Mouse (Mus musculus) limb, embryonic 10.5 days (tissue): ENCODE data around the gene Mbd3l2. TPM values are rescaled to one million over a fixed set of nuclear protein-coding genes. Genes with fewer than 3 reads are reported as not detected.
"Not testable (repeated sequence)": the region's sequence is repeated elsewhere in the genome, so short reads cannot be mapped to it uniquely, and the experiment has no call there.

Source experiments
- DNase-seq: peaks from one replicate; pipeline ENCODE4 v3.0.0-alpha.2; 2017; ENCODE audit warnings: low spot score
- H3K27ac ChIP-seq: fragments of 300-500 bp; sonication (generic); 2 replicates; pipeline ENCODE4 v1.5.1; 2016; ENCODE audit warnings: mild to moderate bottlenecking
- H3K27me3 ChIP-seq: fragments of 300-500 bp; sonication (generic); 2 replicates; pipeline ENCODE4 v1.6.1; 2016; ENCODE audit warnings: low read depth, mild to moderate bottlenecking; ENCODE audit not compliant: poor library complexity, severe bottlenecking
- H3K36me3 ChIP-seq: fragments of 300-500 bp; sonication (generic); 2 replicates; pipeline ENCODE4 v1.6.1; 2016; ENCODE audit warnings: mild to moderate bottlenecking, moderate library complexity
- H3K4me1 ChIP-seq: fragments of 300-500 bp; sonication (generic); 2 replicates; pipeline ENCODE4 v1.6.1; 2016
- H3K4me3 ChIP-seq: fragments of 300-500 bp; sonication (generic); 2 replicates; pipeline ENCODE4 v1.5.1; 2016; ENCODE audit warnings: mild to moderate bottlenecking, moderate library complexity
- H3K9me3 ChIP-seq: fragments of 300-500 bp; sonication (generic); replicated peaks from 2 replicates; pipeline ENCODE4 v1.6.1; 2016; ENCODE audit warnings: mild to moderate bottlenecking
- WGBS: fragments of 180-500 bp; shearing (Covaris S2); methylation state at CpG from one replicate; pipeline ENCODE4 v1.1.7; 2016; 5-methylcytosine and 5-hydroxymethylcytosine counted together
- polyA plus RNA-seq: library from polyadenylated mRNA; unstranded; fragments of >200 nt; fragmentation: Nextera tagmentation; extraction: Ambion mirVana; gene quantifications from 2 replicates; pipeline ENCODE4 v1.2.1, GENCODE M21; 2016

The Mbd3l2 gene
- polyA plus RNA-seq: not detected in 2 replicates

- H3K27ac ChIP-seq: no peak within 1 kb of the TSS
- no peaks in the 10 kb centered on the region for H3K9me3 ChIP-seq
- no peaks in the 10 kb centered on the region for H3K36me3 ChIP-seq
- H3K4me1 ChIP-seq: no peaks in the 10 kb centered on the region
- no peak within 1 kb of the TSS for H3K4me3 ChIP-seq
- no peaks in the 10 kb centered on the region for H3K27me3 ChIP-seq
- DNase-seq: no peak
These were observed at the start of gene Mbd3l2 for GRCm38 (mm10) chr9:18430354-18430753. Gene Mbd3l2 (plus strand): TSS chr9:18430654.

GRCm38 (mm10) chr9:18385782-18386181, 44.7 kb upstream of the Mbd3l2 start:
- Histone ChIP-seq H3K36me3 (no peaks in the 10 kb centered on the region), H3K27ac (no peak overlapping the region), H3K4me1 (no peaks in the 10 kb centered on the region), H3K4me3 (no peak overlapping the region), H3K9me3 (no peaks in the 10 kb centered on the region), H3K27me3 (no peaks in the 10 kb centered on the region)
- DNase-seq: peak; percentile 29
- WGBS: 27% methylated on average over 6 of the region's 6 CpGs

GRCm38 (mm10) chr9:18399629-18400028, 30.8 kb upstream of the Mbd3l2 start:
- no peaks in the 10 kb centered on the region for H3K9me3 ChIP-seq
- no peaks in the 10 kb centered on the region for H3K27me3 ChIP-seq
- no peaks in the 10 kb centered on the region for H3K36me3 ChIP-seq
- H3K4me3 ChIP-seq: no peak overlapping the region
- no peak for DNase-seq
- no peaks in the 10 kb centered on the region for H3K4me1 ChIP-seq
- H3K27ac ChIP-seq: no peak overlapping the region
- 88% methylated on average over 1 of the region's 1 CpGs for WGBS

- not testable (repeated sequence) for H3K4me3 ChIP-seq, H3K27ac ChIP-seq, DNase-seq, H3K27me3 ChIP-seq, H3K4me1 ChIP-seq, H3K36me3 ChIP-seq, H3K9me3 ChIP-seq
- 85% methylated on average over 2 of the region's 2 CpGs for WGBS
These were observed 27.6 kb upstream of the Mbd3l2 start, which contains the start of gene Naalad2 for GRCm38 (mm10) chr9:18402895-18403294. Gene Naalad2 (minus strand): TSS chr9:18402995.

GRCm38 (mm10) chr9:18404118-18404517, 26.3 kb upstream of the Mbd3l2 start, which contains the start of gene Ubtfl1:
Gene Ubtfl1 (plus strand): TSS chr9:18404418.
- 90% methylated on average over 1 of the region's 1 CpGs for WGBS
- Histone ChIP-seq H3K36me3 (no peaks in the 10 kb centered on the region), H3K27me3 (no peaks in the 10 kb centered on the region), H3K4me3 (no peak within 1 kb of the TSS), H3K27ac (no peak within 1 kb of the TSS), H3K4me1 (no peaks in the 10 kb centered on the region), H3K9me3 (no peaks in the 10 kb centered on the region)
- no peak for DNase-seq

- H3K36me3 ChIP-seq, H3K9me3 ChIP-seq, H3K4me3 ChIP-seq, H3K27ac ChIP-seq, H3K27me3 ChIP-seq, H3K4me1 ChIP-seq, DNase-seq: not testable (repeated sequence)
- 94% methylated on average over 4 of the region's 4 CpGs for WGBS
These were observed 18.1 kb upstream of the Mbd3l2 start for GRCm38 (mm10) chr9:18412371-18412770.

- DNase-seq: no peak
- 89% methylated on average over 10 of the region's 10 CpGs for WGBS
- Histone ChIP-seq H3K27ac (no peak overlapping the region), H3K4me3 (no peak overlapping the region), H3K36me3 (no peaks in the 10 kb centered on the region), H3K9me3 (no peaks in the 10 kb centered on the region), H3K27me3 (no peaks in the 10 kb centered on the region), H3K4me1 (no peaks in the 10 kb centered on the region)
These were observed 1.2 kb downstream of the Mbd3l2 start for GRCm38 (mm10) chr9:18431687-18432086.

GRCm38 (mm10) chr9:18456520-18456919, 26.1 kb downstream of the Mbd3l2 start:
- H3K36me3 ChIP-seq: peaks cover 57% of the 10 kb centered on the region
- no peak overlapping the region for H3K4me3 ChIP-seq
- WGBS: 91% methylated on average over 4 of the region's 4 CpGs
- H3K27ac ChIP-seq: no peak overlapping the region
- no peak for DNase-seq
- no peaks in the 10 kb centered on the region for H3K4me1 ChIP-seq
- H3K27me3 ChIP-seq: no peaks in the 10 kb centered on the region
- H3K9me3 ChIP-seq: no peaks in the 10 kb centered on the region

- Histone ChIP-seq H3K27ac (no peak overlapping the region), H3K27me3 (no peaks in the 10 kb centered on the region), H3K4me3 (no peak overlapping the region), H3K9me3 (no peaks in the 10 kb centered on the region), H3K36me3 (peaks cover 34% of the 10 kb centered on the region), H3K4me1 (no peaks in the 10 kb centered on the region)
- 77% methylated on average over 3 of the region's 3 CpGs for WGBS
- no peak for DNase-seq
These were observed 36.9 kb downstream of the Mbd3l2 start for GRCm38 (mm10) chr9:18467350-18467749.

- no peak overlapping the region for H3K4me3 ChIP-seq
These were observed 37.6 kb downstream of the Mbd3l2 start for GRCm38 (mm10) chr9:18468005-18468404.

GRCm38 (mm10) chr9:18473324-18474128, 43.1 kb downstream of the Mbd3l2 start:
- Histone ChIP-seq H3K9me3 (no peaks in the 10 kb centered on the region), H3K4me1 (peaks cover 5% of the 10 kb centered on the region; the same call in 1 of the 2 replicates), H3K4me3 (peak overlapping the region; percentile 61), H3K36me3 (0 out of 2 replicates have a peak, but pooled peaks cover 7% of the 10 kb centered on the region), H3K27me3 (no peaks in the 10 kb centered on the region), H3K27ac (peak overlapping the region; percentile 89)
- WGBS: 5% methylated on average over 39 of the region's 39 CpGs
- peak; percentile 89 for DNase-seq

More at GRCm38 (mm10) chr9:18468005-18468404, 37.6 kb downstream of the Mbd3l2 start:
- no peak for DNase-seq
- Histone ChIP-seq H3K27me3 (no peaks in the 10 kb centered on the region), H3K27ac (no peak overlapping the region), H3K9me3 (no peaks in the 10 kb centered on the region), H3K4me1 (peaks cover 5% of the 10 kb centered on the region; the same call in 1 of the 2 replicates), H3K36me3 (peaks cover 30% of the 10 kb centered on the region)
- WGBS: 92% methylated on average over 3 of the region's 3 CpGs

GRCm38 (mm10) chr9:18478168-18478567, 47.7 kb downstream of the Mbd3l2 start, which contains the start of the genes Zfp558 and Mbd3l1:
Gene Zfp558 (minus strand): TSS chr9:18478268.
Gene Mbd3l1 (plus strand): TSS chr9:18478359.
- WGBS: 86% methylated on average over 3 of the region's 3 CpGs
- H3K4me1 ChIP-seq: no peaks in the 10 kb centered on the region
- H3K9me3 ChIP-seq: no peaks in the 10 kb centered on the region
- DNase-seq: no peak
- no peak within 1 kb of the TSS for H3K27ac ChIP-seq
- no peaks in the 10 kb centered on the region for H3K27me3 ChIP-seq
- no peaks in the 10 kb centered on the region for H3K36me3 ChIP-seq
- H3K4me3 ChIP-seq: no peak within 1 kb of the TSS
